Mouse (Mus musculus) myocyte (in vitro differentiated cells): ENCODE data around the gene 4930519G04Rik. TPM values are rescaled to one million over a fixed set of nuclear protein-coding genes. Genes with fewer than 3 reads are reported as not detected.
"Not testable (repeated sequence)": the region's sequence is repeated elsewhere in the genome, so short reads cannot be mapped to it uniquely, and the experiment has no call there.

Experiments used
- H3K27me3 ChIP-seq: one replicate; pipeline ENCODE4 v1.6.1; 2011; ENCODE audit not compliant: control insufficient read depth, insufficient read depth, insufficient read length
- H3K36me3 ChIP-seq: one replicate; pipeline ENCODE4 v1.6.1; 2011; ENCODE audit not compliant: control insufficient read depth, insufficient read depth
- H3K4me2 ChIP-seq: one replicate; pipeline ENCODE4 v1.6.1; 2011; ENCODE audit warnings: low read depth, control low read depth
- H3K4me3 ChIP-seq: one replicate; pipeline ENCODE4 v1.5.1; 2011; ENCODE audit warnings: mild to moderate bottlenecking, control low read depth, moderate library complexity
- H3K79me2 ChIP-seq: one replicate; pipeline ENCODE4 v1.6.1; 2011; ENCODE audit not compliant: control insufficient read depth, insufficient read depth
- H3ac ChIP-seq: one replicate; pipeline ENCODE4 v1.6.1; 2011; ENCODE audit not compliant: control insufficient read depth, insufficient read length
- CEBPB ChIP-seq: IDR thresholded peaks from 2 replicates; pipeline ENCODE4 v1.6.1; 2011; ENCODE audit warnings: mild to moderate bottlenecking, moderate library complexity; ENCODE audit not compliant: poor library complexity, insufficient read depth, severe bottlenecking
- E2F4 ChIP-seq: IDR thresholded peaks from one replicate; pipeline ENCODE4 v1.6.1; 2011; ENCODE audit warnings: mild to moderate bottlenecking, control low read depth, moderate library complexity; ENCODE audit not compliant: insufficient read depth
- MAX ChIP-seq: IDR thresholded peaks from one replicate; pipeline ENCODE4 v1.6.1; 2011; ENCODE audit warnings: low read depth, mild to moderate bottlenecking, control low read depth
- MYOD1 ChIP-seq, 3 experiments: IDR thresholded peaks; one replicate each; pipeline ENCODE4 v1.6.1; 2011; ENCODE audit warnings: control low read depth in 2 of 3, low read depth in 2 of 3, mild to moderate bottlenecking in 2 of 3, moderate library complexity in 1 of 3; ENCODE audit not compliant: insufficient read length in 2 of 3, control insufficient read depth in 1 of 3
- MYOG ChIP-seq, 3 experiments: IDR thresholded peaks; one replicate each; pipeline ENCODE4 v1.6.1; 2011; ENCODE audit warnings: control low read depth in 2 of 3, low read depth in 2 of 3, mild to moderate bottlenecking in 2 of 3; ENCODE audit not compliant: insufficient read length in 2 of 3, control insufficient read depth in 1 of 3, insufficient read depth in 1 of 3
- POLR2A ChIP-seq: IDR thresholded peaks from one replicate; pipeline ENCODE4 v1.6.1; 2011; ENCODE audit warnings: low read depth, mild to moderate bottlenecking, control low read depth, moderate library complexity; ENCODE audit not compliant: insufficient read length
- POLR2AphosphoS2 ChIP-seq: IDR thresholded peaks from one replicate; pipeline ENCODE4 v1.6.1; 2011; ENCODE audit warnings: low read depth, control low read depth; ENCODE audit not compliant: insufficient read length
- REST ChIP-seq: IDR thresholded peaks from one replicate; pipeline ENCODE4 v1.6.1; 2011; ENCODE audit warnings: mild to moderate bottlenecking, control low read depth, moderate library complexity; ENCODE audit not compliant: insufficient read depth, insufficient read length
- SRF ChIP-seq: IDR thresholded peaks from one replicate; pipeline ENCODE4 v1.6.1; 2011; ENCODE audit warnings: low read depth; ENCODE audit not compliant: control insufficient read depth, insufficient read length
- TCF12 ChIP-seq: IDR thresholded peaks from one replicate; pipeline ENCODE4 v1.6.1; 2011; ENCODE audit warnings: mild to moderate bottlenecking, control low read depth; ENCODE audit not compliant: poor library complexity, insufficient read depth, severe bottlenecking
- TCF3 ChIP-seq: IDR thresholded peaks from one replicate; pipeline ENCODE4 v1.6.1; 2011; ENCODE audit warnings: low read depth, control low read depth; ENCODE audit not compliant: insufficient read length
- USF1 ChIP-seq: IDR thresholded peaks from one replicate; pipeline ENCODE4 v1.6.1; 2011; ENCODE audit warnings: low read depth, mild to moderate bottlenecking, control low read depth, moderate library complexity
- polyA plus RNA-seq: library from polyadenylated mRNA; unstranded; fragments of >200 nt; fragmentation: generic; extraction: Trizol; gene quantifications from one replicate; pipeline ENCODE4 v1.2.1, GENCODE M21; 2012; ENCODE audit warnings: missing spikeins

Gene 4930519G04Rik
- polyA plus RNA-seq, 1 experiment: not detected

GRCm38 (mm10) chr5:114877487-114877886 is 24.0 kb downstream of the 4930519G04Rik start:
- TF ChIP-seq E2F4: no peak
- TF ChIP-seq TCF3: no peak
- TF ChIP-seq SRF: no peak
- no peak for TF ChIP-seq MYOG (IDR thresholded peaks at IDR 0.05; ENCODE audit: control insufficient read depth in 1 of 3, insufficient read depth in 1 of 3, insufficient read length in 2 of 3, low read depth in 2 of 3)
- TF ChIP-seq CEBPB: no peak
- no peak for TF ChIP-seq TCF12
- TF ChIP-seq MAX: no peak
- no peak for TF ChIP-seq POLR2AphosphoS2
- TF ChIP-seq MYOD1 (IDR thresholded peaks at IDR 0.05; ENCODE audit: control insufficient read depth in 1 of 3, insufficient read length in 2 of 3, low read depth in 2 of 3): no peak
- TF ChIP-seq POLR2A: no peak
- no peak for TF ChIP-seq REST
- no peak for TF ChIP-seq USF1
- H3K4me3 ChIP-seq: no peak overlapping the region
- peaks cover 45% of the 10 kb centered on the region for H3K27me3 ChIP-seq
- H3K79me2 ChIP-seq: no peaks in the 10 kb centered on the region
- H3K36me3 ChIP-seq: no peaks in the 10 kb centered on the region
- no peak overlapping the region for H3K4me2 ChIP-seq
- no peak overlapping the region for H3ac ChIP-seq

DNA sequence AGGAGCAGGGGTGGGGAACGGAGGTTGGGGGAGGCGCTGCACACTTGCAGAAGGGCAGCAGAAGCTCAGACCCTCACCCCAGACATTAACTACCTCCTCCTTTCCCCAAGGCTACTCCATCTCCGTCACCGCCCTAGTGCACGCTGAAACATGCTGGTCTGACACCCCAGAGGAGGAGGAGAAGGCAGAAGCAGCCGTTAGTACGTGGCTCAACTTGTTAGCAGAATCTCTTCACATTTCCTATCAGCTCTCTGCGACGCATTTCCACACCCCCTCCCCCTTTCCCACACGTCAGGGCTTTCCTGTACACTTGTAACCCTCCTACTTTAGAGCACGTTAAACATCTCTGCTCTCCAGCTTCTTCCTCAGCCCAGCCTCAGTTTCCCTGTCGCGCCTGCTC is 25.9 kb downstream of the 4930519G04Rik start:
- no peak overlapping the region for H3K4me2 ChIP-seq
- peaks cover 33% of the 10 kb centered on the region for H3K27me3 ChIP-seq
- no peak overlapping the region for H3ac ChIP-seq
- TF ChIP-seq TCF12: no peak
- no peak for TF ChIP-seq CEBPB
- no peak for TF ChIP-seq TCF3
- TF ChIP-seq MAX: no peak
- no peak for TF ChIP-seq USF1
- H3K36me3 ChIP-seq: no peaks in the 10 kb centered on the region
- H3K4me3 ChIP-seq: no peak overlapping the region
- H3K79me2 ChIP-seq: no peaks in the 10 kb centered on the region

DNA sequence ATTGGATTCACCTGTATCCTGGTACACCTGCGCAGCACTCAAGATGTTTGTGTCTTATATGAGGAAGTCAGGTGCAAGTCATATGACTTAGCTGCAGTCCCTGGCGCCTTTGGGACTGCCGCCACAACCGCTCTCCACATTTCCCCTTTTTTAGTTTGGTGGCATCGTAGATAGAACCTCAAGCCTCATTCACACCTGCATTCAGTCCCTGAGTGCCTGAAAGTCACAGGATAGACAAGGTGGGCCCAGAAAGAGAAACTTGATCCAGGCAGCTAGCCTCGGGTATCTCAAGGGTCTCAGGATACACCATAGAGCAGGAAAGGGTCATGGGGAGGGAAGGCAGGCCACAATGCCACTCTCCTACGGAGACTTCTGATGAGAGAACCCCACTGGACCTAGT is 28.9 kb downstream of the 4930519G04Rik start:
- H3K4me3 ChIP-seq, H3ac ChIP-seq, H3K79me2 ChIP-seq, H3K4me2 ChIP-seq, H3K36me3 ChIP-seq: not testable (repeated sequence)
- peaks cover 19% of the 10 kb centered on the region for H3K27me3 ChIP-seq

- H3K79me2 ChIP-seq: no peaks in the 10 kb centered on the region
- TF ChIP-seq TCF3: no peak
- TF ChIP-seq SRF: no peak
- no peak for TF ChIP-seq POLR2AphosphoS2
- H3ac ChIP-seq: no peak overlapping the region
- H3K36me3 ChIP-seq: no peaks in the 10 kb centered on the region
- H3K27me3 ChIP-seq: peaks cover 15% of the 10 kb centered on the region
- H3K4me2 ChIP-seq: no peak overlapping the region
- no peak overlapping the region for H3K4me3 ChIP-seq
Measured at GRCm38 (mm10) chr5:114883022-114883421, 29.6 kb downstream of the 4930519G04Rik start.

DNA sequence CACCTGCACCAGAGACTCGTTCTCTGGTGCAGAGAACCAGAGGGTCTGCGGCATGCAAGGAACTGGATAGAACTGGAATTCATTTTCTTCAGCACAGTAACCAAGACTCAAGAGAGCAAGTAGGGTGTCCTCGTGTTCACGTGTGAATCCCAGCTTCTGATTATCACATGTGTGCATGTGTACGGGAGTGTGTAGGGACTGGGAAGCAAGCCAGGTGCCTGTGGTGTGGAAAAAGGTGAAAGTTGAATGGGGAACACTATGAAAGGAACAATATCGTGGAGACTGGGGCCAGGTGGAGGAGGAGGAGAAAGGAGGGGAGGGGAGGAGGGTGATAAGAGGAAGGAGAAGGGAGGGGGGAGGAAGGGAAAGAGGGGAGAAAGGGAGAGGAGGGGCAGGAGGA is 33.3 kb downstream of the 4930519G04Rik start:
- H3K27me3 ChIP-seq: no peaks in the 10 kb centered on the region
- H3K79me2 ChIP-seq: no peaks in the 10 kb centered on the region
- no peak overlapping the region for H3K4me2 ChIP-seq
- H3ac ChIP-seq: no peak overlapping the region
- no peak overlapping the region for H3K4me3 ChIP-seq
- no peaks in the 10 kb centered on the region for H3K36me3 ChIP-seq
- TF ChIP-seq MYOD1 (IDR thresholded peaks at IDR 0.05; ENCODE audit: control insufficient read depth in 1 of 3, insufficient read length in 2 of 3, low read depth in 2 of 3) (no peak), CEBPB (no peak), TCF3 (no peak), E2F4 (no peak), TCF12 (no peak), MAX (no peak), POLR2A (no peak), POLR2AphosphoS2 (no peak), MYOG (IDR thresholded peaks at IDR 0.05; ENCODE audit: control insufficient read depth in 1 of 3, insufficient read depth in 1 of 3, insufficient read length in 2 of 3, low read depth in 2 of 3) (no peak), REST (no peak), SRF (no peak), USF1 (no peak)

- H3K4me3 ChIP-seq: no peak overlapping the region
- no peaks in the 10 kb centered on the region for H3K36me3 ChIP-seq
- H3K79me2 ChIP-seq: no peaks in the 10 kb centered on the region
- H3K27me3 ChIP-seq: no peaks in the 10 kb centered on the region
- no peak overlapping the region for H3ac ChIP-seq
- TF ChIP-seq MYOG (IDR thresholded peaks at IDR 0.05; ENCODE audit: control insufficient read depth in 1 of 3, insufficient read depth in 1 of 3, insufficient read length in 2 of 3, low read depth in 2 of 3) (no peak), POLR2AphosphoS2 (no peak), POLR2A (no peak), REST (no peak), SRF (no peak), MAX (no peak), E2F4 (no peak), CEBPB (no peak), USF1 (no peak), TCF12 (no peak), MYOD1 (IDR thresholded peaks at IDR 0.05; ENCODE audit: control insufficient read depth in 1 of 3, insufficient read length in 2 of 3, low read depth in 2 of 3) (no peak), TCF3 (no peak)
- H3K4me2 ChIP-seq: no peak overlapping the region
Measured at GRCm38 (mm10) chr5:114888995-114889394, 35.5 kb downstream of the 4930519G04Rik start.
